Mouse (Mus musculus): ENCODE data around the gene Slc25a21.

Slc25a21 gene

DNA sequence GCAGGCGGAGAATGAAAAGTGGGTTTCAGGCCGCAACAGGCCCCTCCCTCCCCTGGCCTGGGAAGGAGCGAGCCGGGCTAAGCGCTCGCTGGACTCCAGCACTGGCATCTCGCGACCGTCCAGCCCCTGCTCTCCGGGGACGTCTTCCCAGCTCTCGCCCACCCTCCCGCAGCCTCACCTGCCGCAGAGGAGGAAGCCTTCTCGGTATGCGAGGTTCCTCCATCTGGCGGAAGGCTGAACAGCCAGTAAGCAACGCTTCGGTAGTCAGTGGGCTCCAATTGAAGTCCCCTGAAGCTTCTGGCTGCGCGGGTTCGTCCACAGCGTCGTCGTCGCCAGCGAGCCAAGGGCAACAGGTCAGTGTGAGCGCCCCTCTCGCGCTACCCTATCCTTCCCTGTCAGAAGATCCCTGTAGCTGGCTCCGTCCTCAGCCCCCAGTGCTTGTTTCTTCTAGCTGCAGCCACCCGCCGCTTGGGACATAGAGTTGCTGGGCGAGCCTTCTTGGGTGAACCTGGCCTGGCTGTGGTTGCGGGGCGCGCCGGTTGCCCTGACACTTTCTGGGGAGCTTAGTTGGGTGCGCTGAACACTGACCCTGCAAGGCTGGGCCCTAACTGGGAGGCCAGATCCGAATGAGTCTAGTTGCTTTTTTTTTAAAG, 505.7 kb downstream of the Slc25a21 start, which contains the start of gene Pax9:
Gene Pax9 (plus strand): TSS at position 341 of the 653 bp plus-strand sequence.
- no peak for DNase-seq (ENCODE audit: low read depth, low spot score)

DNA sequence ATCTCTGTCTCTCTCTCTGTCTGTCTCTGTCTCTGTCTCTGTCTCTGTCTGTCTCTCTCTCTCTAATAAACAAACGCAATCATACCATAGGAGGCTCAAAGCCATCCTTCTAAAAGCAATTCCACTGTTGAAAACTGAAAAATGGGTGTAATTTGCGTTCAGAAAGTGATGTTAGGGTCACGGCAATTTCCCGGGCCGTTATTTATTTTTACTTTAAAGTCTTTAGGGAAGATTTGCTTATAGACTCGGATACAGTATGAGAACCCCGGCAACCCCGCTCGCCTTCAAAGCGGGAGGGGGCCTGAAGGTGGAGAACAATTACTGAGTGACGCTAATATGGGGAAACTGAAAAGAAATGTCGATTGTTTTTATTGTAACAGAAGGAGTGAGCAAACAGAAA, 506.3 kb downstream of the Slc25a21 start:
- DNase-seq (ENCODE audit: low read depth, low spot score) = no peak

DNA sequence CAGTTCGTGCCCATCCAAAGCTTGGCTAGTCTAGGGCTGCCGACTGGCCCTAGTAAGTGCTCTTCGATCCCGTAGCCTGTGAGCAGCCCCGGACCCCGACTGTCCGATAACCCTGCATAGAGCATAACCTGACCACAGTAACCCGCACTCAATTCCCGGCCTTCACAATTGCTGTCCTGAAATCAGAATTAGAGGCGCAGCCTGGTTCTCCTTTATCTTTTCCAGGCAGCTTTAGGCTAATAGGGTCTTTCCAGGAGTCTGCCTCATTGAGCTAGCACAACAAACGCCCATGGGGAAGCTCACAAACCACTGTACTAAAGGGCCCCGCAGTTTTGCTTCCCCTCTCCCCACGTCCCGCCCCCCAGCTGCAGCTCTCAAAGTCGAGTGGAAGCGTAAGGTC, 506.9 kb downstream of the Slc25a21 start:
- no peak for DNase-seq (ENCODE audit: low read depth, low spot score)

DNA sequence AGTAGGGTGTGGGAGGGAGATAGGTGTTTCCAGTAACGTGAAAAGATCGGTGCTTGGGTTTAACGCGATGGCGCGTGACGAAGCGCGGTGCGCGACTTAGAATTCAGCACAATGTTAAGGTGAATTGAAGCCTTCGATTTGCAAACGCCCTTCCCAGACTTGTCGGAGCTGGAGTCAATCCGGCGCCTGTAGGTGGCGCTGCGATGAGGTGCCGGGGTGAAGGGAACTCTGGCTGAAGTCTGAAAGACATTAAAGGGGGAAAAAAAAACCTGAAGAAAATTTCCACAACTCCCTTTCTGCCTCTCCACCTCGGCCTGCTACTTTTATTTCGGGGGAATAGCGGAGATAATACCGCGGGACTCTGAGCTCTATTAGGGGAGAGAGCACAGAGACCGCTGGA, 507.5 kb downstream of the Slc25a21 start:
- no peak for DNase-seq (ENCODE audit: low read depth, low spot score)

DNA sequence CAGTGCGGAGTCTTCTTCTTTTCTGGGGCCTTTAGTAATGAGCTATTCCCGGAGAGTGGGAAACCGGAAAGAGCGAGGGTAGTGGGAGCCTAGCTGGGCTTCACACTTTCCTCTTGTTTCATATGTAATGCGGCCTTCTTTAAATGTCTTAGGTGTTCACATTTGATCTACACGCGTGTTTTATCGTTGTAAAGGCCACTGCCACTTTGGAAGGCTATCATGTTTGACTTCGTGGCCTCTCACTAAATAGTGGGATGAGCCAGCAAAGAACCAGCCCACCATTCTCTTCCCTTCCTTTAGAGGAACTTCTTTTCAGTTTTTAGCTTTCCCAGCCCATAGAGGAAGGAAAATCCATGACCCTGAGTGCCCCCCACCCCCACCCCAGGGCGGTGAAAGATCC, 507.9 kb downstream of the Slc25a21 start:
- no peak for DNase-seq (ENCODE audit: low read depth, low spot score)

DNA sequence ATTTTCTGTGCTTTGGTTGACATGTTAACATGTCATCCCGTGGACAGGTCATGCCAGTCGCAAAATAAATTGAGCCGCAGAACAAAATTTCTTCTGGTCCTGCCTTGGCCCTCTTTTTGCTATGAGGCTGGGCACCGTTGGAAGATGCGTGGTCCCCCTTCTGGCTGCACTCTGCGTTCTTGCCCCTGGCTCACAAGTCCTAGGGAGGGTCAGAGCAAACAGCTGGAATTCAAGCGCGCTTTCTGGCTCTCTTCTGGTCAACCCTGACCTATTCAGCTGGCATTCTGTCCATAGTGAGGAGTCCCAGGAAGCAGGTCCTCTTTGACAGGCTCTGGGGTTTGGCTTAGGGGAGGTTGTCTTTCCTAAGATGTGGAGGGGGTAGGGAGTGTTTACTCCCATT, 508.4 kb downstream of the Slc25a21 start:
- no peak for DNase-seq (ENCODE audit: low read depth, low spot score)

DNA sequence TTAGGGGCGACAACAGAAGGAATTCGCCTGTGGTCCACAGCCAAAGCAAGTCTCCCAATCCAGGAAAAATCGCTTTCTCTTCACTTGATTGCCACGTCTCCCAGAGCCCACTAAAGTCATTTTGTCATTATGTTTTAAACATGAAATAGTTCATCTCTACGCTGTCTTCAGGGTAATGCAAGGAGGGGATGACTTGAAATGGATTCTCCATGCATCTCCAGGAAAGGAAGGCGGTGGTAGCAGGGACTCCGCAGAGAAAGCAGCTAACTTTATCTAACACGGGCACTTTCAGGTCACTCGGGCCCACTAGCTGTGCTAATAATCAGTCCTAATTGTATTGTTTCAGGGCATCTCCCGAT, 508.8 kb downstream of the Slc25a21 start:
- DNase-seq (ENCODE audit: low read depth, low spot score) = no peak

DNA sequence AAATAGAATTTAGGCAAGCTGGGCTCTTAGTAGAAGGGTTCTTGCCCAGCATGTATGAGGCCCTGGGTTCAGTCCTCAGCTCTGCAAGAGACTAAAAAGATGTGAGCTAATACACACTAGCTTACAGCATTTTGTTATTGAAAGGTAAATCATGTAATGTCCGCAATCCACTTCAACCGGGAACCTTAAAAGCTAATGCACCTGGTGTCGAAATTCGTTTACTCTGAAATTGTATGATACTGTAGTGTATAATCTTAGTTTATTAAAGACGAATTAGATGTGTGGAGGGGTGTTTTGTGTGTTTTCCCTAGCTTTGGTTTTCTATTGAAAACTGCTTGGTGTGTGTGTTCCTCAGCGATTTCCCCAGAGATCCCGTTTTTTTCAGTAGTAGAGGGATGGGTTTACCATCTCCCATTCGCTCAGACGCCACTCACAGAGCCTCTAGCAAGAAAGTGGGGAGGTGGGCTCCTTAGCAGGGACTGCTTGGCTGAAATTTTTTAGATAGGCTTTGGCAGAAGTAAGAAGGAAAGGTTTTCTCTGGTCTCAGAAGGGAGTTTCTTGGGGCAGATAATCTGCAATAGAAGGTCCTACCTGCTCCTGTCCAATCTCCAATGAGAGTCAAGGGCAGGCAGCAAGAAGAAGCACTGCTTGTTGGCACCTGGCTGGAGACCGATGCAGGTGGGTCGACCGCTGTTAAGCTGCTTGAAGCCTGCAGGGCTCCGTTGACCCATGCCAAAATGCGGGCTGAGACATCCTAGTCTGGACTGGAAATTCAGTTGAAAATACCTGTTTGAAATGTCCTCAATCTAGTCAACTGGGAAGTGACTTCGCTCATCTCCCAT, 509.4 kb downstream of the Slc25a21 start:
- no peak for DNase-seq (ENCODE audit: low read depth, low spot score)

DNA sequence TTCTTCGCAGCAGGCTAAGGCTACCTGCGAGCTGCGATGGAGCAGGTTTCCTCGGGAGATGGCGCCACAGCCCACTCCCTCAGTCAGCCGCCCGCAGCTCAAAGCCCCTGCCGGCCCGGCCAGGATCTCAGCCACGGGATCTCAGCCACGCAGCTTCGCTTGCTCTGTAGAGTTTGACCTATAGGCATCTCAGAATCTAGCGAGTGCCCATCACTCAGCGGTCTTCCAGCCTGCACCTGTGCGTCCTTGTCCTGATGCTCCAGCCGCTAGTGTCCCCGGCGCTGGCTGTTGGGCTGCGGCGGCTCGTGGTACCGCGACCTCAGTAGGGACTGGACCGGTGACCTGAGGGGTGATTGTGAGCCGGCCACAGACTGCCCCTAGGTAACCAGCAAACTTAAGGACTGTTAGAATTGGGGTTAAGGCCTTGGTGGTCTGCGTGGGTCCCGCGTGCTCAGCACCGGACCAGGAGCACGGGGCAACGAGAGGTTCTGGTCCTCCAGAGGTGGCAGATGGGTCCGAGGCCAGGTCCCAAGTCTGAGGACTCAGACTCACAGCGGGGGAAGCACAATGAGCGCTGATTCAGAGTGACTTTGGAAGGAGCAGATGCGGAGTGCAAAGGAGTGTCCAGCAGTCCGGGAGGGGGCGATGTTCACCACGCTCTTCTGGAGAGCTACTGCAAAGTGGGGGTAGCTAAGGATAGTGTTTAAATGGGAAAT, 516.0 kb downstream of the Slc25a21 start:
- no peak for DNase-seq (ENCODE audit: low read depth, low spot score)

DNA sequence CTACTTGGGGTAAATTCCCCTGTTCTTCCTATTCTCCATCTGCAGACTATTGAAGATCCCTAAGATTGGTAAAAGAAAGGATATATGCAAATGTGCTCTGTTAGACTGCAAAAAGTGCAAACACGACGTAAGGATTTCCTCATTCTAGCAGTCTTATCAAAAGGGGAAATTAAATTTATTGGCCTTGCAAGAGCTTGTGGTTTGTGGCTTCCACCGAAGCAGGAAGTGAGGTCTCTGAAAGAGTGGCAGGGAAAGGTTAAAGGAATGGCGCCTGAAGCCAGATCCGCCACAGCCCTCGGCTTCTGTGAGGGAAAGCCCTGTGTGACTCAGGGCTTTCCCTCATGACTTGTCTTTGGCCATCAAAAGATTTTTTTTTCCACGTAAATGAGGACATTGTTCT, 519.7 kb downstream of the Slc25a21 start:
- DNase-seq (ENCODE audit: low read depth, low spot score) = no peak

DNA sequence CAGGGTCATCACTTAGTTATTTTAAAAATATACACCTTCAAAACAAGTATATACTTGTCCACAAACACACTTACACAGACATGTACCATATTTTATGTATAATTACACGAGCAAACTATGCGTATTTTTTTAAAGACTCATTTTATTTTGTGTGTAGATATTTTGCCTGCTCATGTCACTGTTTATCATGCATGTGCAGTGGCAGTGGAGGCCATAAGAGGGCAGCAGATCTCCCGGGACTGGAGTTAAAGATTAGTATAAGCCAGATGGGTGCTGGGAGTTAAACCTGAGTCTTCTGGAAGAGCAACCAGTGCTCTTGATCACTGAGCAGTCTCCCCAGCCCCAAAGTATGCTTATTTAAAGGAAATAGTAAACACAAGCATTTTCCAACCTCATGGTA, 522.5 kb downstream of the Slc25a21 start:
- peak; percentile 16 for DNase-seq (ENCODE audit: low read depth, low spot score)

DNA sequence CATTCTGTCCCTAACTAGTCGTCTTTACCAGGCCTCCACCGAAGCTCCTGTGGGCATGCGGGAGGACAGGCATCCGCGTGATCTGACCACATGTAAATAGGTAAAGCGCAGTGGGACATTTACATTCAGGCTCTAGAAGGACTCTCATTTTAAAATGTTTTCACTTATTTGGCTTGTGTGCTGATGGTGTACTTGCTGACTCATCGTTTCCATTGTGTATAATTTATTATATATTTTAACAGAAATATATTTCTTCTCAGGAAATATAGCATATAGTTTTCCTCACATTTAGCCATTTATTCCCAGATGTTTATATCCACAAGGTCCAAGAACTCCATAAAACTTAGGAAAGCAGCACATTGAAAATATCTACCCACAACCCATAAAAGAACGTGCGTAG, 526.5 kb downstream of the Slc25a21 start:
- no peak for DNase-seq (ENCODE audit: low read depth, low spot score)

DNA sequence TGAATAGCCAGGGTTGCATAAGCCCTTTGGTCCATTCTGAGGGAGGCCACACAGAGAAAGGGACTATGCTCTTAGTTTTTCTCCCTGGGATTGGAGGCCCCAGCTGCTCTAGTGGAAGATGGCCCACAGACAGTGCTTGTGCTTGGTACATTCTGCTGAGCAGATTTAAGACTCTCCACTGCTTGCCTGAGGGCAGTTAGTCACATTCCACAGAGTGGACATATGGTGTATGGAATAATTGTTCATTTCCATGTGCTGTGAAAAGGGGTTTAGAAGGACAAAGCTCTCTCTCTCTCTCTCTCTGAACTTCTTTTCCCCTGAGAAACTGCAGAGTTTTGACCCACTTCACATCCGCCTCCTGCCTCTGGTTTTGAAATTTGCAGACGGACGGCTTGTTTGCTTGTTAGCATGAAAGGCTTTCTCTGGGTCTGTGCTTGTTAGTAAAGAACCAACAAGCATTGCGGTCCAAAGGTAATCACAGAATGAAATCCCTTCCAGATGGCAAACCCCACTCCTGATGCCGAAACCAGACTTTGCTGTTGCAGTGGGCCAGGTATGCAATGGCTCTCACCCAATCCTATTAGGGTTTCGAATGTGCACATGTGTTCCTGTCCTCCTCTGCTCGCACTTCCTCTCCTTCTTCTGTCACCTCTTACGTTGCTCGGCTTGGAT, 527.7 kb downstream of the Slc25a21 start:
- no peak for DNase-seq (ENCODE audit: low read depth, low spot score)

Data from A20 (cell line).